Comparison of ENCODE assay signal across 23 mouse cellular contexts in the genomic region with DNA sequence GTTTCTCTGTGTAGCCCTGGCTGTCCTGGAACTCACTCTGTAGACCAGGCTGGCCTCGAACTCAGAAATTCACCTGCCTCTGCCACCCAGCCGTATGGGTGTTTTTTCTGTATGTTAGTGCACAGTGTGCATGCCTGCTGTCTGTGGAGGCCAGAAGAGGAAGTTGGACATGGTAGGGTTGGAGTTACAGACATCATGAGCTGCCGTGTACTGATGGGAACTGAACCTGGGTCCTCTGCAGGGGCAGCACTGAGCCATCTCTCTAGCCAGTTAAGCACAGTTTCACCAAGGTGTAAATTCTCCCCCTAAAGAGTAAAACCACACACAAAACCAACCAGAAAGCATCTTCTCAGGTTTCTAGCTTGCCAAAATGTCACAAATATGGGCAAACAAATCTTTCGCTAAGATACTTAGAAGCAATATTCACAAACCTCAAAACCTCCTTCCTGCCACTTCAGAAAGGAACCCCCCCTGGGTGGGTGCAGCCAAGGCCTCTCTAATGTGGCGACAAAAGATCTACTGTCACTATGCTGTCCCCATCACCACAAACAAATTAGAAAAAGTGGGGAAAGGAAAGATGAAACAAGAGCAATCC. TPM values are rescaled to one million over a fixed set of nuclear protein-coding genes. Genes with fewer than 3 reads are reported as not detected.
A peak's percentile ranks its signal among the peaks of the same experiment; 100 is the strongest.
DNase-seq lines count a peak whose midpoint lies in the region; ATAC-seq and TF ChIP-seq lines count a peak whose summit lies in the region.
"Had no signal": no experiment of that assay in that cellular context is flagged by ENCODE, and none has a peak within 500 bp of the region (broad histone marks: within the 10 kb centered on the region; RNA-seq: fewer than 3 reads in every experiment).

No protein-coding gene starts in this region.

- TF ChIP-seq POLR2A in lung, adult 2 months (IDR thresholded peaks at IDR 0.05; ENCODE audit: borderline replicate concordance, extremely low read depth, low read depth, low read length) = no peak

- 86% methylated on average over 5 of the region's 5 CpGs for WGBS in lung, adult 2 months
- WGBS in hindbrain, embryonic 11.5 days = 88% methylated on average over 5 of the region's 5 CpGs

- H3K4me3 ChIP-seq in lung, adult 2 months (replicated peaks; ENCODE audit: extremely low read depth, low read depth, low read length) = no peak overlapping the region
- H3K4me3 ChIP-seq in hindbrain, embryonic 11.5 days (ENCODE audit: low read depth, low read length) = no peak overlapping the region
- H3K4me3 ChIP-seq: embryonic facial prominence, embryonic 10.5 days; erythroblast, embryonic 14.5 days; forebrain, embryonic 15.5 days; left cerebral cortex, adult 2 months; limb, embryonic 12.5 days; midbrain, embryonic 13.5 days had no signal

- H3K36me3 ChIP-seq in splenic B cell, adult 2 months (ENCODE audit: control insufficient read depth, insufficient read depth, low read length, poor library complexity, severe bottlenecking) = no peaks in the 10 kb centered on the region
- no peaks in the 10 kb centered on the region for H3K36me3 ChIP-seq in hindbrain, embryonic 11.5 days (ENCODE audit: control insufficient read depth, insufficient read depth, low read length)
- H3K36me3 ChIP-seq: embryonic facial prominence, embryonic 10.5 days; forebrain, embryonic 15.5 days; limb, embryonic 12.5 days; midbrain, embryonic 13.5 days had no signal

- H3K9me3 ChIP-seq in hindbrain, embryonic 11.5 days (ENCODE audit: control insufficient read depth, low read length) = no peaks in the 10 kb centered on the region
- H3K9me3 ChIP-seq: embryonic facial prominence, embryonic 10.5 days; forebrain, embryonic 15.5 days; midbrain, embryonic 13.5 days had no signal

- H3K27ac ChIP-seq in hindbrain, embryonic 11.5 days (ENCODE audit: low read depth, low read length) = no peak overlapping the region
- H3K27ac ChIP-seq: embryonic facial prominence, embryonic 10.5 days; forebrain, embryonic 15.5 days; hindbrain, embryonic 14.5 days; left cerebral cortex, adult 2 months; limb, embryonic 12.5 days; liver, embryonic 14.5 days; midbrain, embryonic 13.5 days had no signal

- H3K4me1 ChIP-seq in lung, adult 2 months (ENCODE audit: control insufficient read depth, insufficient read depth, low read length) = peaks cover 7% of the 10 kb centered on the region; the same call in 1 of the 2 replicates
- no peaks in the 10 kb centered on the region; the same call in 1 of the 2 replicates for H3K4me1 ChIP-seq in hindbrain, embryonic 11.5 days (replicated peaks; ENCODE audit: control insufficient read depth, insufficient read depth, low read length)
- H3K4me1 ChIP-seq: forebrain, embryonic 15.5 days; limb, embryonic 12.5 days had no signal

- no peaks in the 10 kb centered on the region for H3K27me3 ChIP-seq in splenic B cell, adult 2 months (ENCODE audit: control insufficient read depth, insufficient read depth, low read length, poor library complexity, severe bottlenecking)
- no peaks in the 10 kb centered on the region for H3K27me3 ChIP-seq in hindbrain, embryonic 11.5 days (ENCODE audit: control insufficient read depth, insufficient read depth, low read length)
- H3K27me3 ChIP-seq: forebrain, embryonic 15.5 days; limb, embryonic 12.5 days; midbrain, embryonic 13.5 days had no signal

- H3K9ac ChIP-seq in hindbrain, embryonic 11.5 days (ENCODE audit: low read depth, low read length) = no peak overlapping the region
- H3K9ac ChIP-seq: forebrain, embryonic 15.5 days; hindbrain, embryonic 14.5 days; limb, embryonic 12.5 days; liver, embryonic 14.5 days; midbrain, embryonic 13.5 days had no signal

- H3K4me2 ChIP-seq in hindbrain, embryonic 11.5 days (replicated peaks; ENCODE audit: low read depth, low read length) = no peak overlapping the region
- H3K4me2 ChIP-seq: forebrain, embryonic 15.5 days; hindbrain, embryonic 14.5 days; limb, embryonic 12.5 days; midbrain, embryonic 13.5 days had no signal

- ATAC-seq in hindbrain, embryonic 11.5 days (ENCODE audit: low FRiP score) = no peak
- ATAC-seq: forebrain, embryonic 15.5 days; midbrain, embryonic 13.5 days had no signal

- TF ChIP-seq CTCF in lung, adult 2 months (IDR thresholded peaks at IDR 0.05; ENCODE audit: insufficient read depth, low read length) = no peak

- DNase-seq in lung, postnatal 25 days (ENCODE audit: low spot score) = peak; percentile 47
- no peak for DNase-seq in lung, adult 2 months
- DNase-seq in induced T-regulatory cell, adult 2 months (ENCODE audit: low read depth) = peak; percentile 84
- DNase-seq in splenic B cell, adult 2 months (ENCODE audit: low read depth, low spot score) = peak; percentile 71
- no peak for DNase-seq in embryo, embryonic 11 days
- no peak for DNase-seq in right cerebral cortex, postnatal 25 days
- no peak for DNase-seq in testis, postnatal 14 days (ENCODE audit: low spot score)
- no peak for DNase-seq in hindbrain, embryonic 11.5 days (ENCODE audit: low spot score)
- DNase-seq: adrenal gland, postnatal 36 days; cerebellum, adult 9-11 months; heart, adult 11 months; lung, postnatal 14 days; spleen, adult 18-20 months had no signal

RNA-seq across cellular contexts. Expression of gene Bicral, which starts 12.0 kb away (rescaled TPM):
- polyA plus RNA-seq in lung, adult 2 months (2012; rRNA removed) = 11.8 and 16.3 TPM in 2 replicates
- polyA plus RNA-seq in hindbrain, embryonic 11.5 days (2014; fragmentation: Nextera tagmentation; extraction: Ambion mirVana) = 5.5 and 7.1 TPM in 2 replicates

RNA-seq across cellular contexts. Expression of gene Tbcc, which starts 20.2 kb away (rescaled TPM):
- 17.9 and 20.8 TPM in 2 replicates for polyA plus RNA-seq in lung, adult 2 months (2012; rRNA removed)
- 74.1 and 84.3 TPM in 2 replicates for polyA plus RNA-seq in hindbrain, embryonic 11.5 days (2014; fragmentation: Nextera tagmentation; extraction: Ambion mirVana)

RNA-seq across cellular contexts. Expression of gene Prph2, which starts 40.0 kb away (rescaled TPM):
- not detected in 2 replicates for polyA plus RNA-seq in lung, adult 2 months (2012; rRNA removed)
- polyA plus RNA-seq in hindbrain, embryonic 11.5 days (2014; fragmentation: Nextera tagmentation; extraction: Ambion mirVana) = not detected in 2 replicates
- polyA plus RNA-seq: embryonic facial prominence, embryonic 10.5 days; erythroblast, embryonic 14.5 days; forebrain, embryonic 15.5 days; heart, embryonic 16.5 days; hindbrain, embryonic 14.5 days; limb, embryonic 12.5 days; liver, embryonic 14.5 days; midbrain, embryonic 13.5 days; neural tube, embryonic 11.5 days had no signal

Comparison
In these comparisons a context has a peak if more than half of its experiments do, and no peak if none do; other contexts are left out.
1. DNase-seq: peak in lung, postnatal 25 days (single experiment), induced T-regulatory cell, adult 2 months (single experiment) and splenic B cell, adult 2 months (single experiment); none in lung, adult 2 months (single experiment), embryo, embryonic 11 days (single experiment), right cerebral cortex, postnatal 25 days (single experiment), testis, postnatal 14 days (single experiment) and hindbrain, embryonic 11.5 days (single experiment).